Mouse (Mus musculus) bone marrow, adult 2 months (tissue): ENCODE results near the gene Tmem40. TPM values are rescaled to one million over a fixed set of nuclear protein-coding genes. Genes with fewer than 3 reads are reported as not detected.
A peak's percentile ranks its signal among the peaks of the same experiment; 100 is the strongest.

Experiments used
- H3K27ac ChIP-seq: fragments of 200-500 bp; 2 replicates; pipeline ENCODE4 v1.5.1; 2012; ENCODE audit warnings: low read depth, mild to moderate bottlenecking, control low read depth, inconsistent platforms, low read length; ENCODE audit not compliant: control insufficient read depth, poor library complexity, insufficient read depth
- H3K4me1 ChIP-seq: fragments of 200-500 bp; 2 replicates; pipeline ENCODE4 v1.6.1; 2011; ENCODE audit warnings: low read length; ENCODE audit not compliant: control insufficient read depth, insufficient read depth
- H3K4me3 ChIP-seq: fragments of 200-500 bp; replicated peaks from 2 replicates; pipeline ENCODE3; 2011; ENCODE audit warnings: mild to moderate bottlenecking, low read depth, low read length, control low read depth; ENCODE audit not compliant: control insufficient read depth
- CTCF ChIP-seq: fragments of 200-500 bp; IDR thresholded peaks from 2 replicates; pipeline ENCODE4 v1.5.1; 2011; ENCODE audit warnings: low read length, control low read depth; ENCODE audit not compliant: control insufficient read depth, insufficient read depth
- POLR2A ChIP-seq: fragments of 200-500 bp; IDR thresholded peaks from 2 replicates; pipeline ENCODE4 v1.6.1; 2011; ENCODE audit warnings: low read depth, mild to moderate bottlenecking, control low read depth, low read length, borderline replicate concordance; ENCODE audit not compliant: control insufficient read depth
- WGBS: fragments of 180-500 bp; shearing (Covaris S2); methylation state at CpG from one replicate; pipeline ENCODE4 v1.1.7; 2018; 5-methylcytosine and 5-hydroxymethylcytosine counted together
- polyA plus RNA-seq: library from polyadenylated mRNA; stranded (reverse); fragments of >200 nt; gene quantifications from 2 replicates; pipeline ENCODE4 v1.2.4, GENCODE M21; 2011; ENCODE audit warnings: low replicate concordance; ENCODE audit not compliant: missing spikeins, insufficient read depth, insufficient read length

The Tmem40 gene
- polyA plus RNA-seq, 1 experiment, result 84.4 TPM

GRCm38 (mm10) chr6:115727570-115727969, 34.6 kb downstream of the Tmem40 start:
- no peak overlapping the region for H3K27ac ChIP-seq
- TF ChIP-seq POLR2A (no peak), CTCF (no peak)
- H3K4me1 ChIP-seq, result no peaks in the 10 kb centered on the region
- no peak overlapping the region for H3K4me3 ChIP-seq
- WGBS, result 81% methylated on average over 2 of the region's 2 CpGs

- Histone ChIP-seq H3K4me3 (no peak overlapping the region), H3K27ac (no peak overlapping the region), H3K4me1 (no peaks in the 10 kb centered on the region)
- TF ChIP-seq CTCF, result peak; percentile 84
- no peak for TF ChIP-seq POLR2A
- WGBS, result 81% methylated on average over 1 of the region's 1 CpGs
Observed at GRCm38 (mm10) chr6:115727108-115727507, 35.1 kb downstream of the Tmem40 start.

GRCm38 (mm10) chr6:115722246-115722645, 40.0 kb downstream of the Tmem40 start:
- H3K4me3 ChIP-seq, result no peak overlapping the region
- TF ChIP-seq POLR2A (no peak), CTCF (no peak)
- peaks cover 2% of the 10 kb centered on the region for H3K4me1 ChIP-seq
- WGBS, result 62% methylated on average over 5 of the region's 5 CpGs
- no peak overlapping the region for H3K27ac ChIP-seq

GRCm38 (mm10) chr6:115717715-115718558, 44.3 kb downstream of the Tmem40 start:
- TF ChIP-seq POLR2A (no peak), CTCF (0 out of 2 replicates have a peak, but pooled peaks have one; percentile 18)
- 2% methylated on average over 15 of the region's 15 CpGs for WGBS
- H3K27ac ChIP-seq, result no peak overlapping the region

GRCm38 (mm10) chr6:115717101-115717652, 45.0 kb downstream of the Tmem40 start:
- peaks cover 2% of the 10 kb centered on the region for H3K4me1 ChIP-seq
- TF ChIP-seq CTCF (no peak), POLR2A (no peak)
- H3K27ac ChIP-seq, result no peak overlapping the region
- WGBS, result 63% methylated on average over 8 of the region's 8 CpGs
- no peak overlapping the region for H3K4me3 ChIP-seq

More at GRCm38 (mm10) chr6:115717715-115718558, 44.3 kb downstream of the Tmem40 start:
- peak overlapping the region; percentile 37 for H3K4me3 ChIP-seq
- peaks cover 2% of the 10 kb centered on the region for H3K4me1 ChIP-seq

GRCm38 (mm10) chr6:115711261-115711660, 50.9 kb downstream of the Tmem40 start:
- Histone ChIP-seq H3K4me3 (no peak overlapping the region), H3K4me1 (no peaks in the 10 kb centered on the region; the same call in 1 of the 2 replicates), H3K27ac (no peak overlapping the region)
- no peak for TF ChIP-seq POLR2A
- TF ChIP-seq CTCF, result no peak
- WGBS, result 70% methylated on average over 3 of the region's 3 CpGs

GRCm38 (mm10) chr6:115702901-115703300, 59.3 kb downstream of the Tmem40 start:
- WGBS, result 58% methylated on average over 5 of the region's 5 CpGs
- H3K4me1 ChIP-seq, result no peaks in the 10 kb centered on the region; the same call in none of the 2 replicates
- H3K27ac ChIP-seq, result no peak overlapping the region
- H3K4me3 ChIP-seq, result no peak overlapping the region
- TF ChIP-seq CTCF (no peak), POLR2A (no peak)

GRCm38 (mm10) chr6:115701302-115701701, 60.9 kb downstream of the Tmem40 start:
- Histone ChIP-seq H3K27ac (no peak overlapping the region), H3K4me3 (no peak overlapping the region), H3K4me1 (no peaks in the 10 kb centered on the region; the same call in 1 of the 2 replicates)
- WGBS, result 71% methylated on average over 11 of the region's 11 CpGs
- TF ChIP-seq POLR2A (no peak), CTCF (peak; percentile 49; the same call in 1 of the 2 replicates)

- no peak overlapping the region for H3K27ac ChIP-seq
- TF ChIP-seq CTCF, result no peak
- TF ChIP-seq POLR2A, result no peak
- no peaks in the 10 kb centered on the region; the same call in 1 of the 2 replicates for H3K4me1 ChIP-seq
- WGBS, result 87% methylated on average over 1 of the region's 1 CpGs
- H3K4me3 ChIP-seq, result no peak overlapping the region
Observed at GRCm38 (mm10) chr6:115700778-115701177, 61.4 kb downstream of the Tmem40 start.
